Mouse (Mus musculus) liver, embryonic 14.5 days (tissue): ENCODE results near the gene Rpl4.

Experiments
- CTCF ChIP-seq: IDR thresholded peaks from 2 replicates; pipeline ENCODE4 v1.5.1; 2016; ENCODE audit warnings: antibody characterized with exemption, low read depth, control low read depth
- EP300 ChIP-seq: IDR thresholded peaks from 2 replicates; pipeline ENCODE4 v1.6.1; 2016; ENCODE audit warnings: antibody characterized with exemption, low read depth

- TF ChIP-seq EP300 (no peak), CTCF (no peak)
Measured at GRCm38 (mm10) chr9:64202331-64202730, 29.2 kb downstream of the Rpl4 start.
